Mouse (Mus musculus) embryonic facial prominence, embryonic 13.5 days (tissue): ENCODE results near the gene St3gal4. TPM values are rescaled to one million over a fixed set of nuclear protein-coding genes. Genes with fewer than 3 reads are reported as not detected.
"Not testable (repeated sequence)": the region's sequence is repeated elsewhere in the genome, so short reads cannot be mapped to it uniquely, and the experiment has no call there.

Source experiments
- ATAC-seq: fragments of 200-750 bp; cut with Nextera tagmentation; 2 replicates; pipeline ENCODE4 v1.8.0; 2017; ENCODE audit warnings: low read depth; ENCODE audit not compliant: insufficient number of reproducible peaks, insufficient read depth, low FRiP score, low TSS enrichment
- H3K27ac ChIP-seq: fragments of 300-500 bp; sonication (generic); 2 replicates; pipeline ENCODE4 v1.5.1; 2015; ENCODE audit warnings: moderate library complexity, mild to moderate bottlenecking, inconsistent platforms
- H3K27me3 ChIP-seq: fragments of 300-500 bp; sonication (generic); 2 replicates; pipeline ENCODE4 v1.6.1; 2015; ENCODE audit warnings: mild to moderate bottlenecking, inconsistent platforms
- H3K36me3 ChIP-seq: fragments of 300-500 bp; sonication (generic); 2 replicates; pipeline ENCODE4 v1.6.1; 2015; ENCODE audit warnings: mild to moderate bottlenecking, inconsistent platforms
- H3K4me1 ChIP-seq: fragments of 300-500 bp; sonication (generic); 2 replicates; pipeline ENCODE4 v1.6.1; 2015; ENCODE audit warnings: inconsistent platforms
- H3K4me2 ChIP-seq: fragments of 300-500 bp; sonication (generic); 2 replicates; pipeline ENCODE4 v1.6.1; 2015; ENCODE audit warnings: moderate library complexity, mild to moderate bottlenecking, inconsistent platforms
- H3K4me3 ChIP-seq: fragments of 300-500 bp; sonication (generic); 2 replicates; pipeline ENCODE4 v1.5.1; 2015; ENCODE audit warnings: mild to moderate bottlenecking, inconsistent platforms
- H3K9ac ChIP-seq: fragments of 300-500 bp; sonication (generic); 2 replicates; pipeline ENCODE4 v1.6.1; 2015; ENCODE audit warnings: mild to moderate bottlenecking, inconsistent platforms
- H3K9me3 ChIP-seq: fragments of 300-500 bp; sonication (generic); 2 replicates; pipeline ENCODE4 v1.6.1; 2016; ENCODE audit warnings: inconsistent platforms
- WGBS: fragments of 180-500 bp; shearing (Covaris S2); methylation state at CpG from one replicate; pipeline ENCODE4 v1.1.7; 2015; ENCODE audit warnings: mixed read lengths; 5-methylcytosine and 5-hydroxymethylcytosine counted together
- polyA plus RNA-seq: library from polyadenylated mRNA; unstranded; fragments of >200 nt; fragmentation: Nextera tagmentation; extraction: Ambion mirVana; gene quantifications from 2 replicates; pipeline ENCODE4 v1.2.1, GENCODE M21; 2015

Gene St3gal4
- polyA plus RNA-seq, 1 experiment from 2014 or later: 42.0 TPM

DNA sequence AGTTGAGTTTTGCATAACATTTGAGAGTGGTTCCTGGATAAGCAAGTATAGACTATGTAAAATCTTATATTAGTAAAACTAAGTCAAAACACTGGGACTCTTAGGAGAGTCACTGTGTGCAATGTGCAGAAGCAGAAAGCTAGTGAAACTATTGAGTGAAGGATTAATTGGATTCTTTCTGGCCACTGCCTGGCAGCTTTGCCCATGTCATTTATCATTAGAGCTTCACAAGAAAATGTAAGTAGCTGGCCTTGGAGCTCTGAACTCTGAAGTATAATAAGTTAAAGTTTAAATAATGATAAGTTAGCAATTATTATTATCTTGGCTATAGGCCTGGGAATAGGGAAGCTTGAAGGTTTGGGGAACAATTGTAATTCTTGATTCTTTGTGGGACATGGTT, 29.8 kb upstream of the St3gal4 start:
- not testable (repeated sequence) for H3K36me3 ChIP-seq, H3K9ac ChIP-seq, H3K9me3 ChIP-seq, ATAC-seq, H3K27me3 ChIP-seq, H3K27ac ChIP-seq, H3K4me1 ChIP-seq, H3K4me2 ChIP-seq, H3K4me3 ChIP-seq

GRCm38 (mm10) chr9:35147261-35147660, 28.2 kb upstream of the St3gal4 start:
- H3K36me3 ChIP-seq, ATAC-seq, H3K27ac ChIP-seq, H3K9me3 ChIP-seq, H3K4me2 ChIP-seq, H3K27me3 ChIP-seq, H3K4me3 ChIP-seq, H3K4me1 ChIP-seq, H3K9ac ChIP-seq: not testable (repeated sequence)
- 94% methylated on average over 14 of the region's 14 CpGs for WGBS

- no peaks in the 10 kb centered on the region for H3K27me3 ChIP-seq
- no peak for ATAC-seq
- 84% methylated on average over 1 of the region's 1 CpGs for WGBS
- no peak overlapping the region for H3K27ac ChIP-seq
- no peaks in the 10 kb centered on the region for H3K9me3 ChIP-seq
- H3K4me1 ChIP-seq: no peaks in the 10 kb centered on the region
- no peak overlapping the region for H3K4me2 ChIP-seq
- no peaks in the 10 kb centered on the region; the same call in 1 of the 2 replicates for H3K36me3 ChIP-seq
- H3K4me3 ChIP-seq: no peak overlapping the region
- no peak overlapping the region for H3K9ac ChIP-seq
These were observed 26.8 kb upstream of the St3gal4 start for GRCm38 (mm10) chr9:35145829-35146228.

- H3K9ac ChIP-seq: no peak overlapping the region
These were observed 26.1 kb upstream of the St3gal4 start for GRCm38 (mm10) chr9:35145118-35145517.

GRCm38 (mm10) chr9:35142221-35142620, 23.2 kb upstream of the St3gal4 start:
- 59% methylated on average over 2 of the region's 2 CpGs for WGBS
- Histone ChIP-seq H3K4me2 (no peak overlapping the region), H3K4me1 (no peaks in the 10 kb centered on the region), H3K9ac (no peak overlapping the region), H3K27ac (no peak overlapping the region), H3K9me3 (no peaks in the 10 kb centered on the region), H3K4me3 (no peak overlapping the region), H3K27me3 (no peaks in the 10 kb centered on the region), H3K36me3 (no peaks in the 10 kb centered on the region; the same call in 1 of the 2 replicates)
- no peak for ATAC-seq

More at GRCm38 (mm10) chr9:35145118-35145517, 26.1 kb upstream of the St3gal4 start:
- Histone ChIP-seq H3K4me2 (no peak overlapping the region), H3K9me3 (no peaks in the 10 kb centered on the region), H3K4me1 (no peaks in the 10 kb centered on the region), H3K27me3 (no peaks in the 10 kb centered on the region), H3K27ac (no peak overlapping the region), H3K4me3 (no peak overlapping the region), H3K36me3 (no peaks in the 10 kb centered on the region; the same call in 1 of the 2 replicates)
- WGBS: 87% methylated on average over 9 of the region's 9 CpGs
- no peak for ATAC-seq

DNA sequence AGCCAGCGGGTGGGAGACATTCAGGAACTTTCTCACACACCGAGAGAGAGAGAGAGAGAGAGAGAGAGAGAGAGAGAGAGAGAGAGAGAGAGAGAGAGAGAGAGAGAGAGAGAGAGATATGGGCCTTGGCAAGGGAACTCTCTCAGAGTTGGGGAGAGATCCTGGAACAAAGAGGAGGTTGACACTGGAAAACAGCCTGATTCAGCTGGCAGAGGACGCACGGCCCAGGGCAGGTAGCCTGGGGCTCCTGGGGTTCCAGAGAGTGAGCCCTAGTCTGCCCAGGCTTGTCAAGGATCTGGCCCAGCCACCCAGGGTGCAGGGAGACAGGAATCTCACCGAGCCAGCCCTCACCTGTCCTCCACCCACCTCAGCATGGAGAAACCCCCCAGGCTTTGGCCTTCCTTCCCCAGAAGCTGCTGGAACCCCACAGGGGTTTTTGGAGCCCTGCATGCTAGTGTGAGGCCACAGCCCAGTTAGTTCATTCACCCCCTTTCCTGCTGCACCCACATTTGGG, 20.2 kb upstream of the St3gal4 start:
- no peaks in the 10 kb centered on the region for H3K27me3 ChIP-seq
- no peak overlapping the region for H3K27ac ChIP-seq
- no peak overlapping the region for H3K9ac ChIP-seq
- WGBS: 68% methylated on average over 5 of the region's 5 CpGs
- ATAC-seq: no peak
- peaks cover 9% of the 10 kb centered on the region for H3K36me3 ChIP-seq
- no peak overlapping the region for H3K4me2 ChIP-seq
- H3K4me3 ChIP-seq: no peak overlapping the region
- H3K4me1 ChIP-seq: no peaks in the 10 kb centered on the region
- no peaks in the 10 kb centered on the region for H3K9me3 ChIP-seq

GRCm38 (mm10) chr9:35138029-35138428, 19.0 kb upstream of the St3gal4 start:
- 60% methylated on average over 7 of the region's 7 CpGs for WGBS
- no peak overlapping the region for H3K27ac ChIP-seq
- H3K4me1 ChIP-seq: no peaks in the 10 kb centered on the region
- H3K4me2 ChIP-seq: no peak overlapping the region
- no peak overlapping the region for H3K4me3 ChIP-seq
- peaks cover 9% of the 10 kb centered on the region; the same call in 1 of the 2 replicates for H3K36me3 ChIP-seq
- H3K9ac ChIP-seq: no peak overlapping the region
- no peak for ATAC-seq
- no peaks in the 10 kb centered on the region for H3K27me3 ChIP-seq
- no peaks in the 10 kb centered on the region for H3K9me3 ChIP-seq

- Histone ChIP-seq H3K27ac (no peak overlapping the region), H3K4me3 (no peak overlapping the region), H3K4me2 (no peak overlapping the region), H3K9ac (no peak overlapping the region), H3K4me1 (no peaks in the 10 kb centered on the region), H3K9me3 (no peaks in the 10 kb centered on the region), H3K27me3 (no peaks in the 10 kb centered on the region), H3K36me3 (peaks cover 9% of the 10 kb centered on the region; the same call in 1 of the 2 replicates)
- 76% methylated on average over 6 of the region's 6 CpGs for WGBS
- no peak for ATAC-seq
These were observed 16.5 kb upstream of the St3gal4 start for GRCm38 (mm10) chr9:35135575-35135974.

DNA sequence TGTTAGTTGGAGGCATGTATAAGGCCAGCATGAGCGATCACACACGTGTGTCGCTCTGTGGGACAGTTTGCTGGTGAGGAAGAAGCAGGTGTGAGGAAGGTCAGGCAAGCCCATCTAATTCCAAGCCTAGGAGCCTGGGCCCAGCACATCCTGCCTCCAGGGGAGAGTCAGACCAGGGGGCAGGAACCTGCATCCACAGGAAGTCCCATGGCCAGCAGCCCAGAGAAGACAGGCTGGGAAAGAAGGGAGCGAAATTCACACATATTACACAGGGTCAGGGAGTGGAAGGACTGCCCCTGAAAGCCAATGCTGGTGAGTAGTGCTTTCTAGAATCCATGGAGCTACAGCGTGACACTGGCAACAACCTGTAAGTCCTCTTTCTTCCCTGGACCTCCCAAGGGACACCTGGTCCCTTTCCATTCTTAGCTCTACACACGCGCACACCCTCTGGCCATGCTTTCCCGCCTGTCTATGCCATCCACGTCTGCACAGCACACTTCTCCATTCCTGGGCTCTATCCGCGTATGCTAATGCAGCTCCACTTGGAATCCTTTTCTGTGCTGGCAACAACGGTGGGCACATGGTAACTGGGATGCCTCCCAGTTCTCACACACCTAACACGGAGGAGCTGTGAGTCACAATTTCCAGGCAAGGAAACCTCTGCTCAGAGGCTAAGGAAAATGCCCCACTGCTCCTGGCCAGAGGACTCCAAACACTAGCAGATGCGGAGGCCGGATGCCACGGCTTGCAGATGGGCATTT, 12.7 kb upstream of the St3gal4 start:
- no peaks in the 10 kb centered on the region for H3K4me1 ChIP-seq
- no peaks in the 10 kb centered on the region for H3K9me3 ChIP-seq
- no peak overlapping the region for H3K4me3 ChIP-seq
- no peak for ATAC-seq
- H3K4me2 ChIP-seq: no peak overlapping the region
- no peak overlapping the region for H3K27ac ChIP-seq
- H3K36me3 ChIP-seq: peaks cover 43% of the 10 kb centered on the region
- 85% methylated on average over 16 of the region's 16 CpGs for WGBS
- no peak overlapping the region for H3K9ac ChIP-seq
- H3K27me3 ChIP-seq: no peaks in the 10 kb centered on the region

- H3K9ac ChIP-seq: no peak overlapping the region
- WGBS: 86% methylated on average over 9 of the region's 9 CpGs
- H3K27me3 ChIP-seq: no peaks in the 10 kb centered on the region
- no peak overlapping the region for H3K4me3 ChIP-seq
- no peak overlapping the region for H3K4me2 ChIP-seq
- H3K9me3 ChIP-seq: no peaks in the 10 kb centered on the region
- H3K27ac ChIP-seq: no peak overlapping the region
- no peaks in the 10 kb centered on the region for H3K4me1 ChIP-seq
- peaks cover 54% of the 10 kb centered on the region for H3K36me3 ChIP-seq
- ATAC-seq: no peak
These were observed 9.9 kb upstream of the St3gal4 start for GRCm38 (mm10) chr9:35128995-35129418.

- Histone ChIP-seq H3K36me3 (peaks cover 54% of the 10 kb centered on the region), H3K27me3 (no peaks in the 10 kb centered on the region), H3K27ac (no peak overlapping the region), H3K9ac (no peak overlapping the region), H3K4me2 (no peak overlapping the region), H3K4me3 (no peak overlapping the region), H3K4me1 (no peaks in the 10 kb centered on the region), H3K9me3 (no peaks in the 10 kb centered on the region)
- ATAC-seq: no peak
- WGBS: 90% methylated on average over 3 of the region's 3 CpGs
These were observed 9.5 kb upstream of the St3gal4 start for GRCm38 (mm10) chr9:35128564-35128963.

DNA sequence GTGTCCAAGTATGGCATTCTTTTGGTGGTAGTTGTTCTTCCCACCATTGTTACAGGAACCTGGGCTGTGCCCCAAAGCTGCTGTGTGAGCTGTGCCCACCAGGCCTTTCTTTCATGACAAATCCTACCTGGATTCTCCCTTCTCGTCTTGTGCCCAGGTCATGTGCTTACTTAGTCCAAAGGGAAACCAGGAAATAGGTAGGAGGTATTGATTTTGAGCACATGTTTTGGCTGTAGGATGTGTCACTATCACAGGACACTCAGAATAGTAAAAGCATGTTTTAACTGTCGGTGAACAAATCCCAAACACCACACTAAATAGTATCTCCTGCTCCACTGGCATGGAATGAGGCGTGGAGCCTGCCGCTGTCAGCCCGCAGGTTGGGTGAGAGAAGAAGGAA, 8.5 kb upstream of the St3gal4 start:
- H3K4me3 ChIP-seq: no peak overlapping the region
- no peak overlapping the region for H3K27ac ChIP-seq
- no peaks in the 10 kb centered on the region for H3K4me1 ChIP-seq
- no peaks in the 10 kb centered on the region for H3K27me3 ChIP-seq
- no peak overlapping the region for H3K9ac ChIP-seq
- no peaks in the 10 kb centered on the region for H3K9me3 ChIP-seq
- WGBS: 93% methylated on average over 5 of the region's 5 CpGs
- H3K36me3 ChIP-seq: peaks cover 64% of the 10 kb centered on the region
- ATAC-seq: no peak
- no peak overlapping the region for H3K4me2 ChIP-seq
